Mouse (Mus musculus): ENCODE data around the gene Calu. TPM values are rescaled to one million over a fixed set of nuclear protein-coding genes. Genes with fewer than 3 reads are reported as not detected.
A peak's percentile ranks its signal among the peaks of the same experiment; 100 is the strongest.

Gene Calu
- polyA plus RNA-seq, 1 experiment = 183 TPM

- Histone ChIP-seq H3K4me2 (ENCODE audit: low read depth) (peak overlapping the region; percentile 20), H3K36me3 (ENCODE audit: control insufficient read depth, insufficient read depth) (peaks cover 18% of the 10 kb centered on the region), H3K4me3 (no peak overlapping the region), H3K79me2 (ENCODE audit: control insufficient read depth, insufficient read depth) (peaks cover 86% of the 10 kb centered on the region), H3K27me3 (ENCODE audit: control insufficient read depth, insufficient read depth, insufficient read length) (no peaks in the 10 kb centered on the region), H3ac (ENCODE audit: control insufficient read depth, insufficient read length) (no peak overlapping the region)
- TF ChIP-seq REST (IDR thresholded peaks at IDR 0.05; ENCODE audit: insufficient read depth, insufficient read length) (no peak), TCF12 (IDR thresholded peaks at IDR 0.05; ENCODE audit: insufficient read depth, poor library complexity, severe bottlenecking) (no peak), POLR2AphosphoS2 (IDR thresholded peaks at IDR 0.05; ENCODE audit: insufficient read length, low read depth) (no peak), POLR2A (IDR thresholded peaks at IDR 0.05; ENCODE audit: insufficient read length, low read depth) (no peak)
Measured at GRCm38 (mm10) chr6:29351613-29352012, 3.7 kb downstream of the Calu start.

- Histone ChIP-seq H3K36me3 (ENCODE audit: control insufficient read depth, insufficient read depth) (peaks cover 30% of the 10 kb centered on the region), H3K4me2 (ENCODE audit: low read depth) (no peak overlapping the region), H3ac (ENCODE audit: control insufficient read depth, insufficient read length) (no peak overlapping the region), H3K27me3 (ENCODE audit: control insufficient read depth, insufficient read depth, insufficient read length) (no peaks in the 10 kb centered on the region), H3K79me2 (ENCODE audit: control insufficient read depth, insufficient read depth) (peaks cover 98% of the 10 kb centered on the region), H3K4me3 (no peak overlapping the region)
- TF ChIP-seq MYOD1 (IDR thresholded peaks at IDR 0.05; ENCODE audit: control insufficient read depth in 1 of 3, insufficient read length in 2 of 3, low read depth in 2 of 3) = no peak
- no peak for TF ChIP-seq TCF3 (IDR thresholded peaks at IDR 0.05; ENCODE audit: insufficient read length, low read depth)
- no peak for TF ChIP-seq MAX (IDR thresholded peaks at IDR 0.05; ENCODE audit: low read depth)
- no peak for TF ChIP-seq SRF (IDR thresholded peaks at IDR 0.05; ENCODE audit: control insufficient read depth, insufficient read length, low read depth)
- no peak for TF ChIP-seq E2F4 (IDR thresholded peaks at IDR 0.05; ENCODE audit: insufficient read depth)
- no peak for TF ChIP-seq MYOG (IDR thresholded peaks at IDR 0.05; ENCODE audit: control insufficient read depth in 1 of 3, insufficient read depth in 1 of 3, insufficient read length in 2 of 3, low read depth in 2 of 3)
- TF ChIP-seq POLR2A (IDR thresholded peaks at IDR 0.05; ENCODE audit: insufficient read length, low read depth) = no peak
- no peak for TF ChIP-seq REST (IDR thresholded peaks at IDR 0.05; ENCODE audit: insufficient read depth, insufficient read length)
- no peak for TF ChIP-seq CEBPB (IDR thresholded peaks at IDR 0.05; ENCODE audit: insufficient read depth, poor library complexity, severe bottlenecking)
- no peak for TF ChIP-seq USF1 (IDR thresholded peaks at IDR 0.05; ENCODE audit: low read depth)
- TF ChIP-seq POLR2AphosphoS2 (IDR thresholded peaks at IDR 0.05; ENCODE audit: insufficient read length, low read depth) = no peak
- no peak for TF ChIP-seq TCF12 (IDR thresholded peaks at IDR 0.05; ENCODE audit: insufficient read depth, poor library complexity, severe bottlenecking)
Measured at GRCm38 (mm10) chr6:29352816-29353215, 4.9 kb downstream of the Calu start.

GRCm38 (mm10) chr6:29359386-29359785, 11.5 kb downstream of the Calu start:
- H3K4me3 ChIP-seq = no peak overlapping the region
- peaks cover 91% of the 10 kb centered on the region for H3K79me2 ChIP-seq (ENCODE audit: control insufficient read depth, insufficient read depth)
- H3K4me2 ChIP-seq (ENCODE audit: low read depth) = no peak overlapping the region
- TF ChIP-seq E2F4 (IDR thresholded peaks at IDR 0.05; ENCODE audit: insufficient read depth) (no peak), TCF12 (IDR thresholded peaks at IDR 0.05; ENCODE audit: insufficient read depth, poor library complexity, severe bottlenecking) (no peak), MAX (IDR thresholded peaks at IDR 0.05; ENCODE audit: low read depth) (no peak), SRF (IDR thresholded peaks at IDR 0.05; ENCODE audit: control insufficient read depth, insufficient read length, low read depth) (no peak), POLR2A (IDR thresholded peaks at IDR 0.05; ENCODE audit: insufficient read length, low read depth) (no peak), MYOD1 (IDR thresholded peaks at IDR 0.05; ENCODE audit: control insufficient read depth in 1 of 3, insufficient read length in 2 of 3, low read depth in 2 of 3) (no peak), MYOG (IDR thresholded peaks at IDR 0.05; ENCODE audit: control insufficient read depth in 1 of 3, insufficient read depth in 1 of 3, insufficient read length in 2 of 3, low read depth in 2 of 3) (no peak), CEBPB (IDR thresholded peaks at IDR 0.05; ENCODE audit: insufficient read depth, poor library complexity, severe bottlenecking) (no peak), POLR2AphosphoS2 (IDR thresholded peaks at IDR 0.05; ENCODE audit: insufficient read length, low read depth) (no peak), TCF3 (IDR thresholded peaks at IDR 0.05; ENCODE audit: insufficient read length, low read depth) (no peak), REST (IDR thresholded peaks at IDR 0.05; ENCODE audit: insufficient read depth, insufficient read length) (no peak), USF1 (IDR thresholded peaks at IDR 0.05; ENCODE audit: low read depth) (no peak)
- no peaks in the 10 kb centered on the region for H3K27me3 ChIP-seq (ENCODE audit: control insufficient read depth, insufficient read depth, insufficient read length)
- no peak overlapping the region for H3ac ChIP-seq (ENCODE audit: control insufficient read depth, insufficient read length)
- peaks cover 67% of the 10 kb centered on the region for H3K36me3 ChIP-seq (ENCODE audit: control insufficient read depth, insufficient read depth)

- TF ChIP-seq TCF12 (IDR thresholded peaks at IDR 0.05; ENCODE audit: insufficient read depth, poor library complexity, severe bottlenecking) (no peak), E2F4 (IDR thresholded peaks at IDR 0.05; ENCODE audit: insufficient read depth) (no peak), USF1 (IDR thresholded peaks at IDR 0.05; ENCODE audit: low read depth) (no peak)
- Histone ChIP-seq H3K27me3 (ENCODE audit: control insufficient read depth, insufficient read depth, insufficient read length) (no peaks in the 10 kb centered on the region), H3K4me2 (ENCODE audit: low read depth) (no peak overlapping the region), H3K79me2 (ENCODE audit: control insufficient read depth, insufficient read depth) (peaks cover 86% of the 10 kb centered on the region), H3ac (ENCODE audit: control insufficient read depth, insufficient read length) (no peak overlapping the region), H3K36me3 (ENCODE audit: control insufficient read depth, insufficient read depth) (peaks cover 62% of the 10 kb centered on the region), H3K4me3 (no peak overlapping the region)
Measured at GRCm38 (mm10) chr6:29360211-29360610, 12.3 kb downstream of the Calu start.

GRCm38 (mm10) chr6:29362246-29363128, 14.6 kb downstream of the Calu start:
- H3K36me3 ChIP-seq (ENCODE audit: control insufficient read depth, insufficient read depth) = peaks cover 57% of the 10 kb centered on the region
- TF ChIP-seq MYOG (IDR thresholded peaks at IDR 0.05; ENCODE audit: control insufficient read depth in 1 of 3, insufficient read depth in 1 of 3, insufficient read length in 2 of 3, low read depth in 2 of 3) = peak in 1 of 3 experiments; percentile 17
- TF ChIP-seq CEBPB (IDR thresholded peaks at IDR 0.05; ENCODE audit: insufficient read depth, poor library complexity, severe bottlenecking) = 0 out of 2 replicates have a peak, but pooled peaks have one; percentile 14
- no peak for TF ChIP-seq REST (IDR thresholded peaks at IDR 0.05; ENCODE audit: insufficient read depth, insufficient read length)
- peak overlapping the region; percentile 28 for H3K4me2 ChIP-seq (ENCODE audit: low read depth)
- peaks cover 73% of the 10 kb centered on the region for H3K79me2 ChIP-seq (ENCODE audit: control insufficient read depth, insufficient read depth)
- no peak overlapping the region for H3ac ChIP-seq (ENCODE audit: control insufficient read depth, insufficient read length)
- no peak overlapping the region for H3K4me3 ChIP-seq
- no peaks in the 10 kb centered on the region for H3K27me3 ChIP-seq (ENCODE audit: control insufficient read depth, insufficient read depth, insufficient read length)

Measured in myocyte (in vitro differentiated cells).